Mouse (Mus musculus) fat pad, adult 2 months (tissue): ENCODE data around the gene 2010106E10Rik.

ENCODE experiments used
- DNase-seq: peaks from one replicate; pipeline ENCODE4 v3.0.0-alpha.2; 2011; ENCODE audit warnings: low read depth, low spot score; ENCODE audit errors: extremely low read depth

The 2010106E10Rik gene

GRCm38 (mm10) chrX:112494974-112495373 is at the start of gene 2010106E10Rik:
2010106E10Rik (plus strand) TSS chrX:112495274.
- DNase-seq: no peak

GRCm38 (mm10) chrX:112505651-112506050 is 10.6 kb downstream of the 2010106E10Rik start:
- no peak for DNase-seq

GRCm38 (mm10) chrX:112524755-112525154 is 29.7 kb downstream of the 2010106E10Rik start:
- no peak for DNase-seq

- no peak for DNase-seq
Observed at GRCm38 (mm10) chrX:112543115-112543514, 48.0 kb downstream of the 2010106E10Rik start.

GRCm38 (mm10) chrX:112567716-112568115 is 72.6 kb downstream of the 2010106E10Rik start:
- DNase-seq: no peak

GRCm38 (mm10) chrX:112600511-112601305 is 105.6 kb downstream of the 2010106E10Rik start, which contains the start of gene Zfp711:
Zfp711 (plus strand) TSS chrX:112600526.
- no peak for DNase-seq

GRCm38 (mm10) chrX:112601306-112602120 is 106.4 kb downstream of the 2010106E10Rik start:
- no peak for DNase-seq
